Mouse (Mus musculus): ENCODE data around the gene Akr1d1. TPM values are rescaled to one million over a fixed set of nuclear protein-coding genes. Genes with fewer than 3 reads are reported as not detected.

The Akr1d1 gene
- polyA plus RNA-seq, 1 experiment: 19.1 TPM

- Histone ChIP-seq H3K4me3 (ENCODE audit: insufficient read depth, low read depth, low read length) (no peak overlapping the region), H3K4me1 (ENCODE audit: control insufficient read depth, insufficient read depth, low read length) (0 out of 2 replicates have a peak, but pooled peaks cover 2% of the 10 kb centered on the region), H3K36me3 (ENCODE audit: control insufficient read depth, insufficient read depth, low read length) (no peaks in the 10 kb centered on the region), H3K27ac (ENCODE audit: insufficient read depth, low read depth, low read length) (peak overlapping the region; percentile 76; the same call in 1 of the 2 replicates), H3K27me3 (replicated peaks; ENCODE audit: control insufficient read depth, insufficient read depth, low read length) (no peaks in the 10 kb centered on the region)
- TF ChIP-seq CTCF (conservative IDR thresholded peaks at IDR 0.05; ENCODE audit: insufficient read depth, insufficient read length, low read depth, low read length) (no peak), POLR2A (IDR thresholded peaks at IDR 0.05; ENCODE audit: low read depth, low read length) (no peak)
- no peak for DNase-seq
Observed at GRCm38 (mm10) chr6:37598033-37598432, 68.1 kb downstream of the Akr1d1 start.

- WGBS: 76% methylated on average over 7 of the region's 7 CpGs
- Histone ChIP-seq H3K4me3 (ENCODE audit: insufficient read depth, low read depth, low read length) (no peak overlapping the region), H3K4me1 (ENCODE audit: control insufficient read depth, insufficient read depth, low read length) (peaks cover 7% of the 10 kb centered on the region; the same call in 1 of the 2 replicates), H3K27ac (ENCODE audit: insufficient read depth, low read depth, low read length) (no peak overlapping the region), H3K27me3 (replicated peaks; ENCODE audit: control insufficient read depth, insufficient read depth, low read length) (no peaks in the 10 kb centered on the region), H3K36me3 (ENCODE audit: control insufficient read depth, insufficient read depth, low read length) (no peaks in the 10 kb centered on the region)
- DNase-seq: no peak
- TF ChIP-seq CTCF (conservative IDR thresholded peaks at IDR 0.05; ENCODE audit: insufficient read depth, insufficient read length, low read depth, low read length): no peak
- no peak for TF ChIP-seq POLR2A (IDR thresholded peaks at IDR 0.05; ENCODE audit: low read depth, low read length)
Observed at GRCm38 (mm10) chr6:37600976-37601498, 71.1 kb downstream of the Akr1d1 start.

- 19% methylated on average over 9 of the region's 9 CpGs for WGBS
- H3K27me3 ChIP-seq (replicated peaks; ENCODE audit: control insufficient read depth, insufficient read depth, low read length): no peaks in the 10 kb centered on the region
- TF ChIP-seq CTCF (conservative IDR thresholded peaks at IDR 0.05; ENCODE audit: insufficient read depth, insufficient read length, low read depth, low read length) (no peak), POLR2A (IDR thresholded peaks at IDR 0.05; ENCODE audit: low read depth, low read length) (no peak)
- H3K27ac ChIP-seq (ENCODE audit: insufficient read depth, low read depth, low read length): peak overlapping the region; percentile 31
- H3K36me3 ChIP-seq (ENCODE audit: control insufficient read depth, insufficient read depth, low read length): no peaks in the 10 kb centered on the region
- peaks cover 5% of the 10 kb centered on the region; the same call in 1 of the 2 replicates for H3K4me1 ChIP-seq (ENCODE audit: control insufficient read depth, insufficient read depth, low read length)
- DNase-seq: peak; percentile 51
- no peak overlapping the region for H3K4me3 ChIP-seq (ENCODE audit: insufficient read depth, low read depth, low read length)
Observed at GRCm38 (mm10) chr6:37602857-37603765, 73.1 kb downstream of the Akr1d1 start.

- Histone ChIP-seq H3K27me3 (replicated peaks; ENCODE audit: control insufficient read depth, insufficient read depth, low read length) (no peaks in the 10 kb centered on the region), H3K4me1 (ENCODE audit: control insufficient read depth, insufficient read depth, low read length) (peaks cover 5% of the 10 kb centered on the region; the same call in 1 of the 2 replicates), H3K4me3 (ENCODE audit: insufficient read depth, low read depth, low read length) (no peak overlapping the region), H3K36me3 (ENCODE audit: control insufficient read depth, insufficient read depth, low read length) (no peaks in the 10 kb centered on the region), H3K27ac (ENCODE audit: insufficient read depth, low read depth, low read length) (no peak overlapping the region)
- TF ChIP-seq POLR2A (IDR thresholded peaks at IDR 0.05; ENCODE audit: low read depth, low read length) (no peak), CTCF (conservative IDR thresholded peaks at IDR 0.05; ENCODE audit: insufficient read depth, insufficient read length, low read depth, low read length) (no peak)
- WGBS: 91% methylated on average over 4 of the region's 4 CpGs
- DNase-seq: no peak
Observed at GRCm38 (mm10) chr6:37604178-37604883, 74.4 kb downstream of the Akr1d1 start.

- Histone ChIP-seq H3K36me3 (ENCODE audit: control insufficient read depth, insufficient read depth, low read length) (no peaks in the 10 kb centered on the region), H3K4me3 (ENCODE audit: insufficient read depth, low read depth, low read length) (no peak overlapping the region), H3K27me3 (replicated peaks; ENCODE audit: control insufficient read depth, insufficient read depth, low read length) (no peaks in the 10 kb centered on the region), H3K27ac (ENCODE audit: insufficient read depth, low read depth, low read length) (no peak overlapping the region), H3K4me1 (ENCODE audit: control insufficient read depth, insufficient read depth, low read length) (peaks cover 5% of the 10 kb centered on the region; the same call in 1 of the 2 replicates)
- no peak for DNase-seq
- WGBS: 85% methylated on average over 5 of the region's 5 CpGs
- no peak for TF ChIP-seq POLR2A (IDR thresholded peaks at IDR 0.05; ENCODE audit: low read depth, low read length)
- no peak for TF ChIP-seq CTCF (conservative IDR thresholded peaks at IDR 0.05; ENCODE audit: insufficient read depth, insufficient read length, low read depth, low read length)
Observed at GRCm38 (mm10) chr6:37604884-37605269, 74.9 kb downstream of the Akr1d1 start.

GRCm38 (mm10) chr6:37607511-37608289 is 77.7 kb downstream of the Akr1d1 start:
- WGBS: 74% methylated on average over 3 of the region's 3 CpGs
- Histone ChIP-seq H3K4me3 (ENCODE audit: insufficient read depth, low read depth, low read length) (no peak overlapping the region), H3K27ac (ENCODE audit: insufficient read depth, low read depth, low read length) (no peak overlapping the region), H3K36me3 (ENCODE audit: control insufficient read depth, insufficient read depth, low read length) (no peaks in the 10 kb centered on the region), H3K27me3 (replicated peaks; ENCODE audit: control insufficient read depth, insufficient read depth, low read length) (no peaks in the 10 kb centered on the region), H3K4me1 (ENCODE audit: control insufficient read depth, insufficient read depth, low read length) (peaks cover 5% of the 10 kb centered on the region; the same call in 1 of the 2 replicates)
- no peak for TF ChIP-seq CTCF (conservative IDR thresholded peaks at IDR 0.05; ENCODE audit: insufficient read depth, insufficient read length, low read depth, low read length)
- no peak for TF ChIP-seq POLR2A (IDR thresholded peaks at IDR 0.05; ENCODE audit: low read depth, low read length)
- DNase-seq: no peak
